Mouse (Mus musculus) megakaryocyte progenitor cell, adult 5-6 weeks (primary cell): ENCODE measurements around the gene Cdc14b. TPM values are rescaled to one million over a fixed set of nuclear protein-coding genes. Genes with fewer than 3 reads are reported as not detected.
A peak's percentile ranks its signal among the peaks of the same experiment; 100 is the strongest.

Experiments
- ATAC-seq: replicated peaks from 2 replicates; pipeline ENCODE4 v1.8.0; 2016; ENCODE audit warnings: mild to moderate bottlenecking, moderate TSS enrichment, inconsistent platforms; ENCODE audit not compliant: poor library complexity
- total RNA-seq, 2 experiments: library from RNA; stranded (forward) in 1 of 2; stranded (reverse) in 1 of 2; fragments of 157-497, 149-512 nt in 1 of 2; fragments of 200-1000 nt in 1 of 2; gene quantifications; 2 replicates each; pipeline versions ENCODE4 v1.2.3 to v1.2.4; 2015 to 2017

The Cdc14b gene
- total RNA-seq (2015): 1.6 and 1.9 TPM in 2 replicates
- total RNA-seq (2017): 0.74 and 2.4 TPM in 2 replicates

DNA sequence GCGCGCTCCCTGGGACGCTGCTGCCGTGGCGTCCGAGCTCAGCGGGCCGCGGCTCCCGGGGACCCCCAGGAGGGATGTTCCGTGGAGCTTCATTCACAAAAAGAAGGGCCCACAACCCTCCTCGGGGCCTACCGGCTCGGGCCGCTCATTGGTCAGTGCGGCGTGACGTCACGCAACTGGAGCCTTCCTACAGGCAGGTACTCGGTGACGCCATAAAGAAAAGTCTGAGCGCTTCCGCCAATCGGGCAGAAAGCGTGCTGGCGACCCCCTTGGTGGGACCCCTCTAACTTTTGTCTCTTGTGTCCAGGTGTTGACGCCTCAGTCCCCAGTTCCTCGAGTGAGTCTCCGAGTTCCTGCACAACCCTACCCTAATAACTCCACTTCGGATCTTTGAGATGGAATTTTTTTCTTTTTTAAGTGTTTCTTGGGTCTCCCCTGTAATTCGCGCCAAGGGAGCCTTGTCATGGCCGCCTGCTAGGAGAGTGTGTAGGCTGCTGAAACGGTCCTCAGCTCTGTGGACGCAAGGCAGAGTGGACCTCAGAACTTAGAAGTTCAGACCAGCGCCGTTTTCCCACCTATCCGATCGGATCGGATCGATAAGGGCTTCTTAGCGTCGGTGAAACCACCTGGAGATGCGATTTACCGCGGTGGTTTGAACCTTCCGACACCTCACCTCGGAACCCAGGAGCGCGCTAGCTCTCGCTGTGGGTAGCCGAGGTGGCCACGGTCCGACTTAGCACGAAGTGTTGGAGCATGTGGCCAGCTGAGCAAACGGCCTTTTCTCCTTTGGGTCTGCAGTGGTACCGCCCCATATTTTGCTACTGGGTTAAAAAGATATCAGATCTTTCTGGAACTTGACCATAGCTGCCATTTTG, at the start of gene Cdc14b:
Cdc14b (minus strand) TSS at position 412 of the 875 bp plus-strand sequence.
- peak; percentile 74 for ATAC-seq

DNA sequence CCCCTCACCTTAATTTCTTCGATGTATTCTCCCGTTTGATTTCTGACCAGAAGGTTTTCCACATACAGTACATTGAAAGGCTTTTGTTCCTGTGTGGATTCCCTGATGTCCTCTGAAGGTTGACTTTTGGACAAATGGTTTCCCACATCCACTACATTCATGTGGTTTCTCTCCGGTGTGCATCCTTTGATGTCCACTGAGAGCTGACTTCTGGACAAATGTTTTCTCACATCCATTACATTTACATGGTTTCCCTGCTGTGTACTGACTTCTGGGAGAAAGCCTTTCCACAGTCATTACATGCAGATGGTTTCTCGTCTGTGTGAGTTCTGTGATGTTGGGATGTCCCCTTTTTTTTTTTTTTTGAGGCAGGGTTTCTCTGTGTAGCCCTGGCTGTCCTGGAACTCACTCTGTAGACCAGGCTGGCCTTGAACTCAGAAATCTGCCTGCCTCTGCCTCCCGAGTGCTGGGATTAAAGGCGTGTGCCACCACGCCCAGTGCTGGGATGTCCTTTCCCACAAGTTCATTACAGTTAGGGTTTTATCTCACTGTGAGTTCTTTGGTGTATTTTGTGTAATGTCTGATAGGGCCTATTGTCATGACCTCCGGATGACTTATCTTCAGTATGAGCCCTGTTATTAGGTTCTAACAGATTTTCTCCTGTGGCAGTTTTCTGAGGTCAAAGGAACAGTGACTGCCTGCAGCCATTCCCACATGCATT, 47.6 kb upstream of the Cdc14b start:
- peak; percentile 63 for ATAC-seq

DNA sequence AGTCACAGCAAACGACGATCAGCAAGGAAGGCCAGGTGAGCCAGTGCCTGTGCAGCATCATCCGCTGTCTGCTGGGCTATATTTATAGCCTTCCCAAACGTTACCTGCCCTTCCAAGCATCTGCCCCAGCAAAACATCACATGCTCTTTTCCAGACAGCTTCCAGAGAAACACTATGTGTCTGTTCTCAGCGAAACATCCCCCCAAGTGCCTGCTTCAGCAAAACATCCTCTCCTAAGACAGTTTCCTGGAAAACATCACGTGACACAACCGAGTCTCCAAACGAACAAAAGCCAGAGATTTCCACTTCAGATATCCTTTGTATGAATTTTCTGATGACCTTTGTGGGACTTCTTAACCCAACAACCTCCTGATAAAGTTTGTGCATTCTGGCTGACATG, 45.2 kb upstream of the Cdc14b start:
- no peak for ATAC-seq

DNA sequence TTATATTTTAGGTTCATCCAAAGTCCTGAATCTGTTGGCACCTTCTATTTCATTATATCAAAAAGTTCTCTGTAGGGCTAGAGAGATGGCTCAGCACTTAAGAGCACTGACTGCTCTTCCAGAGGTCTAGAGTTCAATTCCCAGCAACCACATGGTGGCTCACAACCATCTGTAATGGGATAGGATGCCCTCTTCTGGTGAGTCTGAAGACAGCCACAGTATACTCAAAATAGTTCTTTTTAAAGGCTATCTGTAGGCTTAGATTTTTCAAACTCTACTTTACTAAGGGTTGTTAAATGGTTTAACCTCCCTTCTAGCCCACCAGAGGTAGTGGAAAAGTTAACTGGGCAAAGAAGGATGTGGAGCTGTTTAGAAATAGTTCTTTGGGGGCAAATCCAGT, 44.7 kb upstream of the Cdc14b start:
- ATAC-seq: no peak

DNA sequence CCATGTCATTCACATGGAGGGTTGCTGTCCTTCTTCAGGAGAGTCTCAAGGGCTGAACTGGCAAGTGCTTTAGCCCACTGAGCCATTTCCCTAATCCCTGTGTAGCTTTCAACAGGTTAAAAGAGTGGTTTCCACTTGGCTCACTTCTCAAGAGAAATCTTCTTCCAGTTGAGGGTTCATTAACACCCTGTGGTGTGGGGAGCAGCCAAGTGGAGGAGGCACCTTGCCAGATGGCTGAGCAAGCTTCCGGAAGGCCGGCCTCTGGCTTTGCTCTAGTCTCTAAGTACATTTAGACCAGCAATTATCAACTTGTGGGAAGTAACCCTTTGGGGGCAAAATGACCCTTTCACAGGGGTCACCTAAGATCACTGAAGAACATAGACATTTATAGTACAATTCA, 43.3 kb upstream of the Cdc14b start:
- no peak for ATAC-seq

DNA sequence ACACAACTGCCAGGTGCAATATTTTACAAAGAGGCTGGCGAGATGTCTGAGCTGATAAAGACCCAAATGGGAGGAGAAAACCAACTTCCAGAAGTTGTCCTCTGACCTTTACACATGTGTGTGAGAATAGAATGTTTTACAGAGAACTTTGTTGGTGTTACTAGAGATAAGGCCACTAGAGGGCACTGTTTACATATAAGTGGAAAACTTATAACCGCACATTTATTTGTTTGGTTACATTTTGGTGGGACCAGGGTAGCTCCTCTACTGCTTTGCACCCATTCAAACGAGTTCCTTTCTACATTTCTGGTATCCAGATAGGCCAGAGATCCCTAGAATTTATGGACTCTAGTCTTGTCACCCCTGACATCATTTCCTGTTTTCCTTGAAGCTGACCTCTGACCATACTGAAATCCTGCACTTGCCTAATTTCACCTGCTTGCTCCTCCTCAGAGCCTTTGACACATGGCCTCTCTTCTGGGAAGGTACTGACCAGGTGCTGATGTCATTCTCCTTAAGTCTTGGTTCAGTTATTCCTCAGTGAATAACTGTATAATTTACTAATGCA, 40.5 kb upstream of the Cdc14b start:
- ATAC-seq: peak; percentile 53

DNA sequence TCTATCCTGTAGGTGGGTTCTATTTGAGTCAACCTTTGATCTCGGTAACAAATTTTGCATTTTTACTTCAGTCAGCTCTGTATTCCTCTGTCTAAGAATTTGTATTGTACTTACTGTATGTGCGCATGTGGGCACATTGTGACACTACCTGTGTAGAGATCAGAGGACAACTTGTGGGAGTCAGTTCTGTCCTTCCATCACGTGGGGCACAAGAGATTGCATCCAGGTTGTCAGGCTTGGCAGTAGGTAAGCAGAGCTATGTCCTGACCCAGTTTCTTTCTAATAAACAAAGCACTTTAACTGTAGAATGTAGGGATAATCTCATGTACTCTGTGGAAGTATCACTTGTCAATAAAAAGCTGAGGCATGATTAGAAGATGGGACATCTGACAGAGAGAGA, 39.0 kb upstream of the Cdc14b start:
- ATAC-seq: no peak

DNA sequence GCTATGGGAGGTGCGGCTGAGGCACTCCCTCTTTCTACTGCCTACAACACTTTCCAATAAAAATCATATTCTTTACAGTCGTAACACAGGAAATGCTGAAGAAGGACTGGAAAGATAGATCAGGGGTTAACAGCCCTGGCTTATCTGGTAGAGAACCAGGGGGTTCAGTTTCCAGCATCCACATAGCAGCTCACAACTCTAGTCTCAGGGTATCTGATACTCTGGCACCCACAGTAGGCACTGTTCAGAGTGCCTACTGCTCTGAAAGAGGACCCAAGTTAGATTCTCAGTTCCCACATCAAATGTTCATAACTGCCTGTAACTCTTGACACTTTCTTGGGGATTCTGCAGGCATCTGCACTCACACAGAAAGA, 37.8 kb upstream of the Cdc14b start:
- peak; percentile 15 for ATAC-seq

DNA sequence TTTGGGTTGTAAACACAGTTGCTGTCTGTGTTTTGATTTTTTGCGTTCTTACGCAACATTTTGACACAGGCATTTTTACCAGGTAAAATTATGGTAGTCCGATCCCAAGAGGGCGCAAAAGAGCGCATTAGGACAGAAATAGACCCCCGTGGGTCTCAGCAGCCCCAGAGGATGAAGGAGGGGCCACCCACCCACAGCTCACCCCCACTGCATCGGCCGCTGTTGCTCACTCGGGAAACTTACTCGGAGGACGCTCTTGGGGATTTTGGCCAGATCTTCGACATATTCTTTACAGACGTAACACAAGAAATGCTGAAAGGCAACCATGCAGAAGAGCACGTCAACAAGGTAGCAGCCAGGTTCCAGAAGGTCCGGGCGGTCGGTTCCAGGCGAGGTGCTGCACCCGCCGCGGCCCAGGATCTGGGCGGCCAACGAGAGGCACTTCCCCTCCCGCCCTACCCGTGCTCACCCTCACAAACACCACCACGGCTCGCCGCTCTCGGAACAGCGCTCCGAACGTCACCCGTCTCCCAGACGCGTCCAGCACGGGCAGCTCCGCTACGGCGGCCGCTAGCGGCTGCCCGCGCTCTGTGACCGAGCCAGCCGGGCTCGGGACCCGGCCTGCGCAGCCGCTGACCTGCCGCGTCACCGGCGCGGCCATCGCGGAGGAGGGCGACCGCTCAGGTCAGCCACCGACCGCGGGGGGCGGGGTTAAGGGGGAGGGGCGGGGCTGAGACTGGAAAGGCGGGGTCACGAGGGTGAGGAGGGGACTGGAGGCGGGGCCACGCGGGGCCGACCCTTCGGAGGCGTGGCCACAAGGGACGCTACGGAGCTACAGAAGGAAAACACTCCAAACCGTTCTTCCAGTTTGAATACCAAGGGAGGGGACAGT, 37.2 kb upstream of the Cdc14b start, which contains the start of gene Aaed1:
Aaed1 (minus strand) TSS at position 687 of the 892 bp plus-strand sequence.
- peak; percentile 71 for ATAC-seq

DNA sequence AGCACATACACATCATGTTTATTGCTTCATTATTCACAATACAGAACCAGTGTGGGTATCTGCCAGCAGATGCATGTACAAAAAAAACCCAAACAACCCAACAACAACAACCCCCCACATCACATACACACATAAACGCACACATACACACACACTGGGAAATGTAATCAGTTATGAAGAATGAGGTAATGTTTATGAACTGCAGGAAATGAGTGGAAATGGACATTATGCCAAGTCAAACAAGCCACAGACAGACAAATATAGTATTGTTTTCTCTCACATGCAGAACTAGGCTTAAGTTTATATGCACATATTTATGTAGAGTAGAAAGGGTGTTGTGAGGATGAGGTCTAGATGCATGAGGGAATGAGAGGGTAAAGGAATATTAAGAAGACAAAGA, 36.2 kb upstream of the Cdc14b start:
- ATAC-seq: no peak

DNA sequence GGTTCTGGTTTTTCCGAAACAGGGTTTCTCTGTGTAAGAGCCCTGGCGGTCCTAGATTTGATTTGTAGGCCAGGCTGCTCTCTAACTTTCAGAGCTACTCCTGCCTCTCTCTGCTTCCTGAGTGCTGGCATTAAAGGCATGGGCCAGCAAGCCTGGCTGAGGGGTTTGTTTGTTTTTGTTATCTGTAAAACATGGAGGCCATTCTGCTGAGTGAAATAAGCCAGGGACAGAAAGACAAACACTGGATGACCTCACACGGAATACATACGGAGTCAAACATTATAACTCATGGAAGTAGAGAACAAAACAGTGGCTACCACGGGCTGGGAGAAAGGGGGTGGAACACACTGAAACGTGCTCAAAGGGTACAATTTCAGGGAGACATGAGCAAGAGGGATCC, 35.5 kb upstream of the Cdc14b start:
- no peak for ATAC-seq

DNA sequence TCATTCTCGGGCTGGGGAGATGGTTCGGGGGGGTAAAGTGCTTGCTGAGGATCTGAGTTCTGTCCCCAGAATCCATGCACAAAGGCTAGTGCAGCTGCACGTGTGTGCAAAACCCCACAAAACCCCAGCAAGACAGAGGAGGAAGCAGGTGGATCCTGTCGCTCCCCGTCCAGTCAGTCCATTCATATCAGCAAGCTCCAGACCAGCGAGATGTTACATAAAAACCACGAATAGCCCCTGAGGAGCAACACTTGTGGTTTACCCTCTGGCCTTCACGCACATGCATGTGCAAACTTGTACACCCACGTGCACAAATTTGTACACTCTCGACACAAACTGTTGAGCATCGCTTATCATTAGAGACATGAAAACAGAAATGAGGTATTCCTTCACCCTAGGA, 34.8 kb upstream of the Cdc14b start:
- peak; percentile 43 for ATAC-seq

DNA sequence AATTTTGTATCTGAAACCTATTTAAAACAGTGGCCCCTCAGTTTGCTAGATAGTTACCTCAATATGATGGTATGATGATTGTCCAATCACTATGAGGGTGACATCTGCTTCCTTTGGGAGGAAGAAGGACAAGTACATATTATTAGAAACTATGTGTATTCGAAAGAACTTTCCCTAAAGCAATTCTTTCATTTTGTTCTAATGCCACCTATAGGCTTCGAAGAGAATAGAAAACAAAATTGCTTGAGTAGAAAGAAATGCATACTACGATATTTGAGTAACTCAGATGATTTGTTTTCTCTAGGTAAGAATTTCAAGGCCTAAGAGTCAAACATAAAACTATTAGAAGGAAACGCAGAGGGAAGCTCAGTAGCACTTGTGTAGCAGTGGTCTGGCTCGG, 33.9 kb upstream of the Cdc14b start:
- no peak for ATAC-seq

DNA sequence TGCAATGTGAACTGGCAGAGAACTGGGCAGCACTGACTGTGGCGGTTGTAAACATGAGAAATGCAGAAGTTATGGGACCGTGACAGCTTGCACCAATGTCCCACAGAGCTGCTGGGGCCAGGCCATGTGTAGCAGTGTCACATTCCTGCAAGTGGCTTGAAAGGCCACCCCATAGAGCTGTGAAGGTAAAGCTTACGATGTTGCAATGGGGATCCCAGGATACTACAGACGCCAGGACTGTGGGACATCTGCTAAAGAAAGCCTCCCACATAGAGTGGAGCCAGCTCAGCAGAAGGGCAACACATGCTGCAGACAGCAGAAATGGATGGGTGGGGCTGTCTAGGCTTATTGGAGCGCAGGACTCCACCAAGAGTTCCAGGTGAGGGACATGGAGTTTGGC, 32.4 kb upstream of the Cdc14b start:
- peak; percentile 12; the same call in 1 of the 2 replicates for ATAC-seq

DNA sequence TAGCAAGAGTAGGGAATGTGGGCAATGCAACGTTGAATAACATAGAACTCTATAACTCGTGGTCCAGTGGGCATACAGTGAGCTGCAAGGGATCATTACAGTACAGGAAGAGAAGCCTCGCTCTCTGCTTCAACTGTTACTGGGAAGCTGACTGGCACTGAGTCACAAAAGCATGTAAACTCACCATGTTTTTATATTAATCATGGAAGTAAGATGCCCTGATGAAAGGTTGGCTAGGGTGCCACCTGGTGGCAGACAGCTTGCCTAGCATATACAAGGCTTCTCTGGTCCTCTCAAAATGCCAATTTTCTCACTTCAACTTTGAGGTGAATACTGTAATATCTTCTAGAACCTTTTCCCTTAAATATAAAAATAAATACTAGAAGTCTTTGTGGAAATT, 31.0 kb upstream of the Cdc14b start:
- ATAC-seq: peak; percentile 66

DNA sequence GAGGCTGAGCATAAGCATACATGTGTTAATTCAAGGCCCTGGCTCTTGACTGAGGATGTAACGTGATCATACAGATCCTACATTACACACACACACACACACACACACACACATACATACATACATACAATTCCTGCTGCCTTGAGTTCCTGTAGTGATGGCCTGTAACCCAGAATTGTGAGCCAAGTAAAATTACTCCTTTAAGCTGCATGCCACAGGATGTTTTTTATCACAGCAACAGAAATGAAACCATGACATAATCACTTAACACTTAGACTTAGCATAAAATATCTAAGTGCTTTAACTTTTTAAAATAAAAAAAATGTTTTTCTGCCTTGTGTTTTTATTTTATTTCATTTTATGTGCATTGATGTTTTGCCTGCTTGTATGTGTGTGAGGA, 24.0 kb upstream of the Cdc14b start:
- ATAC-seq: no peak

DNA sequence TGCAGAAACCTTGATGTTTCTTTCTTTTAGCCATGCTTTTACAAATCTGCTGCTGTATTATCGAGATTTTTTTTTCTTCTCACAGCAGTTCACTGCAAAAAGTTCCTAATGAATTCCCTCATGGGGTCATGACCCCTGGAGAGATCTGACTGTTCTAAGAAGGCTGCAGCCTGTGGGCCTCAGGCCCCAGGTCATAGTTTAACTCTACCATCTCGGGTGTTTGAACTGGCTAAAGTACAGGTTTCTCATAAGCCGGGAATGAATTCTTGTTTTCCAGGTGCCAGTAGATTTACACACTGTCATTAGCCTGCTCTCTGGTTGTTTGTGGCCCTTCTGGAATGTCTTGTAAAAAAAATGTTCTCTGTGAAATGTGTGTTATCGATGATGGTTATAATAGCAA, 11.7 kb upstream of the Cdc14b start:
- no peak for ATAC-seq

DNA sequence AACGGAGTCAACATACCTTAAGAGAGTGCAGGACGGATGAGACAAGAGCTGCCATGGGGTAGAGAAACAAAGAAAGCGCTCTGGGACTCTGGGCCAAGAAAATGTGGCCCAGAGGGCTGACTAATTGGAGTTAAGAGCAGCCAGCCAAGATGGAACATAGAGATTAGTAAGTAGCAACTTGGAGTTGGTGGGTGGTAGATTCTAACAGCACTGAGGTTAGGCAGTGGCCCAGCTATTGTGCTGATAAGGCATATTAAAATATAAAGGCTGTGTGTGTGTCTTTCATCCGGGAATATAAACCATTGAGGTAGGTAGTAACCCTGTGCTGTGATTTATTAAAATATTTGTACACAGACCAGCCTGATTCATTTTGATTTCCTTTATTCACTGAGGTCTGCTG, 11.2 kb upstream of the Cdc14b start:
- peak; percentile 50; the same call in 1 of the 2 replicates for ATAC-seq

DNA sequence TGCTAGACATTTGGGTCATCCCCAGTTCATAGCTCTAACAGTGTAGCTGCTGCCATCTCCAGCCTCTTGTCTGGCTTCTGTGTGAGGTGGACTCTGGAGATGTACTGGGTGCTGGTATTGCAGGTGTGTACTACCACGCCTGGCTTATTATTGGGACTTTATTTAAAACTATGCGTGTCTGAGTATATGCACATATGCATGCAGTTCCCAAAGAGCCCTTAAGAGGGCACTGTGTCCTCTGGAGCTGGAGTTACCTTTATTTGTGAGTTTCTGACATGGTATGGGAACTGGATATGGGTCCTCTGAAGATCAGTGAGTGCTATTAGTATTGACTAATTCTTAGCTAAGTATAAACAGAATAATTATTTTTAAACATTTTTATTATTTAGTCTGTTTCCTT, 9.6 kb upstream of the Cdc14b start:
- 0 out of 2 replicates have a peak, but pooled peaks have one; percentile 31 for ATAC-seq

DNA sequence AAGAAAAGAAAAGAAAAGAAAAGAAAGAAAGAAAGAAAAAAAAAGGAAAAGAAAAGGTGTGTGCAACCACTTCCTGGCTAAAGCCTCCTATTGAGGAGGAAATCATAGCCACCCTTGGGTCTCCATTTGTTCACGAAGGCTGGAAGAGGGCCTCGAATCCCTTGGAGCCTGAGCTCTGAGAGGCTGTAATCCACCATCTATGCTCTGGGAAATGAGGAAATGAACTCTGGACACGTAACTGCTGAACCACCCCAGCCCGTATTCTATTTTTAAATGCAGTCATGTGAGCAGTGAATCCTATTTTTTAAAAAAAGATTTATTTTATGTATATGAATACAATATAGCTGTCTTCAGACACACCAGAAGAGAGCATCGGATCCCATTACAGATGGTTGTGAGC, 5.8 kb upstream of the Cdc14b start:
- ATAC-seq: peak; percentile 65

DNA sequence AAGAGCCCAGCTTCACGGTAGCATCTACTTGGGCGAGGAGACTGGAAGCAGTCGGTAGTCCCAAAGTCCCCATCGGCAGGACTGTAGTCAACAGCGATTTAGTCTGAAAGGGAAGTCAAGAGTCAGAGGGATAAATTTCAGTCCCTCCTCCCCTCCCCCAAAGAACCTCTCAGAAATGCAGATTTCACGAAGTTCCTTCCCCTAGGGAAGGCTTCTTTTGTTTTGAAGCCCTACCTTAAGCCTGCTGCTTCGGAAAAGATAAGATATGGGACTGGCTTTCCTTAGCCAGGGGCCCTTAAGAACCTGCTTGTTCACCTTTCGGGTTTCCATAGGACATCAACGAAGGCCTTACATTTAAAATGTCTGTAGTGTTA, 651 bp upstream of the Cdc14b start:
- peak; percentile 26 for ATAC-seq
